Comparison of ENCODE assay signal across 11 mouse cellular contexts in the genomic region with DNA sequence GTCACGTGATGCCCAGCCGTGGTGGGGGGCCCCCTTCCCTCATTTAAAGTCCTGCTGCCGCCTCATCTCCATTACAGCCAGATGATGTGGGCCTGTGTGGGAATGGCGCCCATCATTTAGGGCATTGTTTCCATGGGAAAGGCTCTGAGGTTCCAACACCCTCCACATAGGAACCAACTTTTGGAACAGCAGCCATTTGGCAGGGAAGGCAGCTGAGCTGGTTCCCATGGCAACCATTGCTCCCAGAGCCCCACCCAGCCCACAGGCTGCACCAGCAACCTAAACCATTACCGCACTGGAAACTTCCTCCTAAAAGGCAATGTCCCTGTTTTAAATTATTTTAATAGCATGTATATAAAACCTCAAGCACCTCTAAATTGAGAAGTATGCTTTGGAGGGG. TPM values are rescaled to one million over a fixed set of nuclear protein-coding genes. Genes with fewer than 3 reads are reported as not detected.
DNase-seq lines count a peak whose midpoint lies in the region.
"Had no signal": no experiment of that assay in that cellular context is flagged by ENCODE, and none has a peak within 500 bp of the region (broad histone marks: within the 10 kb centered on the region; RNA-seq: fewer than 3 reads in every experiment).

No protein-coding gene starts in this region.

- peak; percentile 90 for DNase-seq in heart, adult 11 months
- DNase-seq in heart, adult 8-10 months (ENCODE audit: low spot score): no peak
- peak; percentile 86 for DNase-seq in brain, adult 2 months (ENCODE audit: low read depth, low spot score)
- DNase-seq in layer of hippocampus, adult 8-10 months (ENCODE audit: low spot score in 2 of 2): peak; percentile 83 to 84
- peak; percentile 77 for DNase-seq in right cerebral cortex, adult 18-20 months
- DNase-seq in adrenal gland, postnatal 14 days: no peak
- DNase-seq in ovary, postnatal 10 days (ENCODE audit: low spot score): no peak
- no peak for DNase-seq in kidney, adult 18-20 months
- DNase-seq: gastrocnemius, postnatal 14 days; kidney, adult 8-10 months; lung, adult 2 months had no signal

RNA-seq across cellular contexts. Expression of a gene that starts 18.8 kb away (rescaled TPM):
- total RNA-seq in heart, adult 8-10 months (2022): 1 to 10 TPM; 3.7 to 8.8 (median 6.1) TPM
- total RNA-seq in layer of hippocampus, adult 8-10 months (2022): 100 to 1,000 TPM; 133 to 164 (median 142) TPM
- 39.2 and 40.7 TPM in 2 replicates for total RNA-seq in adrenal gland, postnatal 14 days (2021)

RNA-seq across cellular contexts. Expression of a gene that starts 32.9 kb away (rescaled TPM):
- not detected for total RNA-seq in heart, adult 8-10 months (2022)
- total RNA-seq in layer of hippocampus, adult 8-10 months (2022): under 1 TPM; 0.39 to 0.85 (median 0.62) TPM
- not detected in 2 replicates for total RNA-seq in adrenal gland, postnatal 14 days (2021)
- total RNA-seq: gastrocnemius, postnatal 14 days had no signal

Comparison
In these comparisons a context has a peak if more than half of its experiments do, and no peak if none do; other contexts are left out.
1. DNase-seq: peak in heart, adult 11 months (single experiment), brain, adult 2 months (single experiment), layer of hippocampus, adult 8-10 months (2 of 2) and right cerebral cortex, adult 18-20 months (single experiment); none in heart, adult 8-10 months (single experiment), adrenal gland, postnatal 14 days (single experiment), ovary, postnatal 10 days (single experiment) and kidney, adult 18-20 months (single experiment).